Mouse (Mus musculus): Measurements from ENCODE around the gene Kcnmb3. TPM values are rescaled to one million over a fixed set of nuclear protein-coding genes. Genes with fewer than 3 reads are reported as not detected.
"Not testable (repeated sequence)": the region's sequence is repeated elsewhere in the genome, so short reads cannot be mapped to it uniquely, and the experiment has no call there.

The Kcnmb3 gene
- polyA plus RNA-seq, 1 experiment from 2014 or later, result 0.18 TPM

GRCm38 (mm10) chr3:32454329-32455021 lies 37.6 kb downstream of the Kcnmb3 start:
- no peak overlapping the region for H3K4me3 ChIP-seq
- H3K36me3 ChIP-seq (ENCODE audit: poor library complexity, severe bottlenecking), result peaks cover 70% of the 10 kb centered on the region
- no peak overlapping the region for H3K9ac ChIP-seq
- H3K27me3 ChIP-seq, result no peaks in the 10 kb centered on the region
- no peak for ATAC-seq
- WGBS, result 68% methylated on average over 11 of the region's 11 CpGs
- H3K4me2 ChIP-seq, result no peak overlapping the region
- H3K9me3 ChIP-seq (replicated peaks), result no peaks in the 10 kb centered on the region
- no peaks in the 10 kb centered on the region for H3K4me1 ChIP-seq
- H3K27ac ChIP-seq, result no peak overlapping the region

- ATAC-seq, result no peak
- Histone ChIP-seq H3K4me2 (no peak overlapping the region), H3K9me3 (replicated peaks) (no peaks in the 10 kb centered on the region), H3K9ac (no peak overlapping the region), H3K36me3 (ENCODE audit: poor library complexity, severe bottlenecking) (peaks cover 74% of the 10 kb centered on the region), H3K27ac (no peak overlapping the region), H3K27me3 (no peaks in the 10 kb centered on the region), H3K4me1 (no peaks in the 10 kb centered on the region), H3K4me3 (no peak overlapping the region)
Observed at GRCm38 (mm10) chr3:32441710-32442109, 50.3 kb downstream of the Kcnmb3 start.

GRCm38 (mm10) chr3:32438716-32439115 lies 53.3 kb downstream of the Kcnmb3 start:
- Histone ChIP-seq H3K4me3 (no peak overlapping the region), H3K36me3 (ENCODE audit: poor library complexity, severe bottlenecking) (peaks cover 62% of the 10 kb centered on the region), H3K4me2 (no peak overlapping the region), H3K4me1 (no peaks in the 10 kb centered on the region), H3K9ac (no peak overlapping the region), H3K27ac (no peak overlapping the region), H3K9me3 (replicated peaks) (no peaks in the 10 kb centered on the region), H3K27me3 (no peaks in the 10 kb centered on the region)
- 90% methylated on average over 4 of the region's 4 CpGs for WGBS
- ATAC-seq, result no peak

GRCm38 (mm10) chr3:32437820-32438219 lies 54.2 kb downstream of the Kcnmb3 start:
- no peak overlapping the region for H3K27ac ChIP-seq
- no peaks in the 10 kb centered on the region for H3K27me3 ChIP-seq
- WGBS, result 93% methylated on average over 6 of the region's 6 CpGs
- ATAC-seq, result no peak
- H3K9me3 ChIP-seq (replicated peaks), result no peaks in the 10 kb centered on the region
- H3K4me2 ChIP-seq, result no peak overlapping the region
- peaks cover 55% of the 10 kb centered on the region for H3K36me3 ChIP-seq (ENCODE audit: poor library complexity, severe bottlenecking)
- H3K9ac ChIP-seq, result no peak overlapping the region
- no peaks in the 10 kb centered on the region for H3K4me1 ChIP-seq
- H3K4me3 ChIP-seq, result no peak overlapping the region

GRCm38 (mm10) chr3:32437297-32437696 lies 54.7 kb downstream of the Kcnmb3 start:
- WGBS, result 95% methylated on average over 6 of the region's 6 CpGs
- Histone ChIP-seq H3K27ac (no peak overlapping the region), H3K4me3 (no peak overlapping the region), H3K4me2 (no peak overlapping the region), H3K27me3 (no peaks in the 10 kb centered on the region), H3K36me3 (ENCODE audit: poor library complexity, severe bottlenecking) (peaks cover 50% of the 10 kb centered on the region), H3K9me3 (replicated peaks) (no peaks in the 10 kb centered on the region), H3K9ac (no peak overlapping the region), H3K4me1 (no peaks in the 10 kb centered on the region)
- no peak for ATAC-seq

GRCm38 (mm10) chr3:32436101-32436500 lies 55.9 kb downstream of the Kcnmb3 start:
- no peak for ATAC-seq
- H3K4me1 ChIP-seq, result no peaks in the 10 kb centered on the region
- WGBS, result 92% methylated on average over 11 of the region's 11 CpGs
- H3K27me3 ChIP-seq, result no peaks in the 10 kb centered on the region
- no peak overlapping the region for H3K27ac ChIP-seq
- peaks cover 39% of the 10 kb centered on the region for H3K36me3 ChIP-seq (ENCODE audit: poor library complexity, severe bottlenecking)
- H3K9ac ChIP-seq, result no peak overlapping the region
- H3K4me3 ChIP-seq, result no peak overlapping the region
- no peak overlapping the region for H3K4me2 ChIP-seq
- no peaks in the 10 kb centered on the region for H3K9me3 ChIP-seq (replicated peaks)

GRCm38 (mm10) chr3:32434016-32434415 lies 58.0 kb downstream of the Kcnmb3 start:
- no peak for ATAC-seq
- Histone ChIP-seq H3K4me2 (no peak overlapping the region), H3K4me1 (peaks cover 2% of the 10 kb centered on the region; the same call in 1 of the 2 replicates), H3K4me3 (no peak overlapping the region), H3K27me3 (no peaks in the 10 kb centered on the region), H3K36me3 (ENCODE audit: poor library complexity, severe bottlenecking) (peaks cover 21% of the 10 kb centered on the region), H3K27ac (no peak overlapping the region; the same call in 1 of the 2 replicates), H3K9ac (no peak overlapping the region), H3K9me3 (replicated peaks) (no peaks in the 10 kb centered on the region)
- 88% methylated on average over 2 of the region's 2 CpGs for WGBS

- H3K27me3 ChIP-seq, result no peaks in the 10 kb centered on the region
- H3K4me2 ChIP-seq, result no peak overlapping the region
- H3K9ac ChIP-seq, result no peak overlapping the region
- H3K9me3 ChIP-seq (replicated peaks), result no peaks in the 10 kb centered on the region
- peaks cover 10% of the 10 kb centered on the region; the same call in 1 of the 2 replicates for H3K4me1 ChIP-seq
- no peak overlapping the region for H3K4me3 ChIP-seq
- no peak for ATAC-seq
- WGBS, result 76% methylated on average over 2 of the region's 2 CpGs
- no peak overlapping the region for H3K27ac ChIP-seq
- no peaks in the 10 kb centered on the region for H3K36me3 ChIP-seq (ENCODE audit: poor library complexity, severe bottlenecking)
Observed at GRCm38 (mm10) chr3:32430394-32430793, 61.6 kb downstream of the Kcnmb3 start.

GRCm38 (mm10) chr3:32429351-32429750 lies 62.7 kb downstream of the Kcnmb3 start:
- not testable (repeated sequence) for H3K36me3 ChIP-seq (ENCODE audit: poor library complexity, severe bottlenecking); ATAC-seq; H3K9ac ChIP-seq; H3K27me3 ChIP-seq; H3K9me3 ChIP-seq (replicated peaks); H3K4me2 ChIP-seq; H3K4me1 ChIP-seq; H3K27ac ChIP-seq; H3K4me3 ChIP-seq

- WGBS, result 68% methylated on average over 4 of the region's 4 CpGs
Observed at GRCm38 (mm10) chr3:32428921-32429320, 63.1 kb downstream of the Kcnmb3 start.

GRCm38 (mm10) chr3:32428361-32428760 lies 63.7 kb downstream of the Kcnmb3 start:
- no peak overlapping the region for H3K4me3 ChIP-seq
- no peak overlapping the region for H3K9ac ChIP-seq
- H3K9me3 ChIP-seq (replicated peaks), result no peaks in the 10 kb centered on the region; the same call in 1 of the 2 replicates
- H3K4me1 ChIP-seq, result peaks cover 10% of the 10 kb centered on the region; the same call in 1 of the 2 replicates
- no peaks in the 10 kb centered on the region for H3K27me3 ChIP-seq
- ATAC-seq, result no peak
- peaks cover 8% of the 10 kb centered on the region; the same call in 1 of the 2 replicates for H3K36me3 ChIP-seq (ENCODE audit: poor library complexity, severe bottlenecking)
- H3K4me2 ChIP-seq, result no peak overlapping the region
- WGBS, result 95% methylated on average over 3 of the region's 3 CpGs
- H3K27ac ChIP-seq, result no peak overlapping the region

More at GRCm38 (mm10) chr3:32428921-32429320, 63.1 kb downstream of the Kcnmb3 start:
- H3K4me1 ChIP-seq, result peaks cover 10% of the 10 kb centered on the region; the same call in 1 of the 2 replicates
- no peak overlapping the region for H3K4me2 ChIP-seq
- H3K4me3 ChIP-seq, result no peak overlapping the region
- no peak overlapping the region for H3K9ac ChIP-seq
- no peaks in the 10 kb centered on the region for H3K27me3 ChIP-seq
- no peaks in the 10 kb centered on the region; the same call in 1 of the 2 replicates for H3K9me3 ChIP-seq (replicated peaks)
- ATAC-seq, result no peak
- H3K36me3 ChIP-seq (ENCODE audit: poor library complexity, severe bottlenecking), result 0 out of 2 replicates have a peak, but pooled peaks cover 4% of the 10 kb centered on the region
- no peak overlapping the region for H3K27ac ChIP-seq

- Histone ChIP-seq H3K4me1 (peaks cover 10% of the 10 kb centered on the region; the same call in 1 of the 2 replicates), H3K9ac (no peak overlapping the region), H3K4me3 (no peak overlapping the region), H3K27me3 (no peaks in the 10 kb centered on the region), H3K36me3 (ENCODE audit: poor library complexity, severe bottlenecking) (peaks cover 8% of the 10 kb centered on the region; the same call in 1 of the 2 replicates), H3K4me2 (no peak overlapping the region), H3K27ac (no peak overlapping the region), H3K9me3 (replicated peaks) (no peaks in the 10 kb centered on the region; the same call in 1 of the 2 replicates)
- 81% methylated on average over 4 of the region's 4 CpGs for WGBS
- ATAC-seq, result no peak
Observed at GRCm38 (mm10) chr3:32427695-32428094, 64.3 kb downstream of the Kcnmb3 start.
